Mouse (Mus musculus): Measurements from ENCODE around the gene Fads3. TPM values are rescaled to one million over a fixed set of nuclear protein-coding genes. Genes with fewer than 3 reads are reported as not detected.

Gene Fads3
- total and polyA plus RNA-seq, 2 experiments from 2014 or later, result 38.8 to 92.8 TPM

DNA sequence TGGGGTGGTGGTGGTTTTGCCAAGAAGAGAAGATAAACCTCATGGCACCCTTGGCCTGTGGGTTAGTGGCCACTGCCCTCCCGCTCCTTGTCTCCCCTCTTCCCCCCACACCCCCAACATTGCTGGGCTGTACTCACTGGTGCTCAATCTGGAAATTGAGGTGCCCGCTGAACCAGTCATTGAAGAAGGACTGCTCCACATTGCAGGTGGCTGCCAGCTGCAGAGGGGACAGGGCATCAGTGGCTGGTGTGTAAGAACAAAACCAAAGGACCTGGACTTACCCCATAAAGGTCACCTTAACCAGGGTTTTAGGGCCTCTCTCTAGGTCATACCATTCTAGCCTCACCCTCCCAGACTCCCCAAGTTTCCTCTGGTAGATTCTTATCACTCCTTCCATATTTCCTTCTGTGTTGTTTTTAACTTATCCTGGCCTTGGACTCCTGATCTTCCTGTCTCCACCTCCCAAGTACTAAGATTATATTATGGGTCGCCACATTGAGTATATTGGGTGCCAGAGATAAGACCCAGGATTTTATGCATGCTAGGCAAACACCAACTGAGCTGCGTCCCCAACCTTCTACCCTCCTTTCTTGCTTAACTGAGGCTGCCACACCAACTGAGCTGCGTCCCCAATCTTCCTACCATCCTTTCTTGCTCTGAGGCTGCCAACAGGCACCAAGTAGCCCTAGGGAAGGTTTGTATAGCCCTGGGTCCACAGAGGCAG is 24.3 kb downstream of the Fads3 start:
- ATAC-seq (ENCODE audit: low FRiP score) (no peak), DNase-seq (ENCODE audit: low spot score) (no peak)
- Histone ChIP-seq H3K27me3 (ENCODE audit: insufficient read depth, low read length) (no peaks in the 10 kb centered on the region), H3K4me1 (ENCODE audit: insufficient read depth, low read length) (no peaks in the 10 kb centered on the region), H3K9me3 (ENCODE audit: low read length) (no peaks in the 10 kb centered on the region), H3K9ac (replicated peaks; ENCODE audit: low read length, poor library complexity, severe bottlenecking) (0 out of 2 replicates have a peak overlapping the region, but pooled peaks have one; percentile 8), H3K36me3 (ENCODE audit: insufficient read depth, low read length) (peaks cover 78% of the 10 kb centered on the region), H3K4me2 (ENCODE audit: low read depth, low read length, poor library complexity, severe bottlenecking) (no peak overlapping the region), H3K27ac (ENCODE audit: low read depth, low read length) (no peak overlapping the region), H3K4me3 (ENCODE audit: low read depth, low read length) (no peak overlapping the region)
- WGBS, result 95% methylated on average over 5 of the region's 5 CpGs
- TF ChIP-seq CTCF (IDR thresholded peaks at IDR 0.05), result no peak

DNA sequence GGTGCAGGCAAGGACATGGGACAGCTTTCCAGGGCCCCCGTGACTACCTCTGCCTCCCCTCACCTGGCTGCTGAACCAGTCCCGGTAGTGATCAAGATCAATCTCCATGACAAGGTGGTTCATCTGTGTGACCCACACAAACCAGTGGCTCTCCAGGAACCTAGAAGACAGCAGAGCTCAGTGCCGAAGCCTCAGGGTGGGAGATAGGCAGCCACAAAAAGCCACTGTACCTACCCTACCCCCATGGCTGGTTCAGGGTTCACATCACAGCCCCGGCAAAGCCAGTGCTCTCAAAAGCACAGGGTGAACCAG is 24.8 kb downstream of the Fads3 start:
- ATAC-seq (ENCODE audit: low FRiP score) (no peak), DNase-seq (ENCODE audit: low spot score) (no peak)
- WGBS, result 94% methylated on average over 4 of the region's 4 CpGs
- peaks cover 79% of the 10 kb centered on the region for H3K36me3 ChIP-seq (ENCODE audit: insufficient read depth, low read length)
- no peaks in the 10 kb centered on the region for H3K27me3 ChIP-seq (ENCODE audit: insufficient read depth, low read length)
- no peak overlapping the region for H3K27ac ChIP-seq (ENCODE audit: low read depth, low read length)
- no peak overlapping the region for H3K9ac ChIP-seq (replicated peaks; ENCODE audit: low read length, poor library complexity, severe bottlenecking)
- H3K4me1 ChIP-seq (ENCODE audit: insufficient read depth, low read length), result no peaks in the 10 kb centered on the region
- TF ChIP-seq CTCF (IDR thresholded peaks at IDR 0.05), result no peak
- no peak overlapping the region for H3K4me3 ChIP-seq (ENCODE audit: low read depth, low read length)
- H3K4me2 ChIP-seq (ENCODE audit: low read depth, low read length, poor library complexity, severe bottlenecking), result no peak overlapping the region
- no peaks in the 10 kb centered on the region for H3K9me3 ChIP-seq (ENCODE audit: low read length)

- Histone ChIP-seq H3K36me3 (ENCODE audit: insufficient read depth, low read length) (peaks cover 80% of the 10 kb centered on the region), H3K4me3 (ENCODE audit: low read depth, low read length) (no peak overlapping the region), H3K4me2 (ENCODE audit: low read depth, low read length, poor library complexity, severe bottlenecking) (no peak overlapping the region), H3K9ac (replicated peaks; ENCODE audit: low read length, poor library complexity, severe bottlenecking) (no peak overlapping the region), H3K27ac (ENCODE audit: low read depth, low read length) (no peak overlapping the region), H3K9me3 (ENCODE audit: low read length) (no peaks in the 10 kb centered on the region), H3K27me3 (ENCODE audit: insufficient read depth, low read length) (no peaks in the 10 kb centered on the region), H3K4me1 (ENCODE audit: insufficient read depth, low read length) (no peaks in the 10 kb centered on the region)
- no peak for TF ChIP-seq CTCF (IDR thresholded peaks at IDR 0.05)
- DNase-seq (ENCODE audit: low spot score) (no peak), ATAC-seq (ENCODE audit: low FRiP score) (no peak)
- WGBS, result 92% methylated on average over 3 of the region's 3 CpGs
These were observed 25.1 kb downstream of the Fads3 start for GRCm38 (mm10) chr19:10066502-10066901.

DNA sequence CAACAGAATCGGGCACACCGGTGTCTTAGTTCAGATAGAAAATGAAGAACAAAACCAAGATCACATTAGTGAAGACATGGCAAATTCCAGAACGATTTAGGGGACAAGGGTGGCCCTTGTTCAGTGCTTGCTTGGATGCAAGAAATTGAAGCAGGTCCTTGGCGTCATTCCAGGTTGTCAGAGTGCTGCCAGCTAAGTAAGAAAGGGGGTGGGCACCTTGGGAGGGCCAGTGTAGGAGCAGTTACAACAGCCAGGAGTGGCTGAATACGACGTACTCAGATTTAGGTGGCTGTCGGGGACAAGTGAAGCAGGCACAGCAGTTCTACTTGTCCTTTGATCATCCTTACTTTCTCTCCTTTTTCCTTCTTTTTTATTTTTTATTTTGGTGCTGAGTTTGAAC is 26.3 kb downstream of the Fads3 start:
- peaks cover 71% of the 10 kb centered on the region for H3K36me3 ChIP-seq (ENCODE audit: insufficient read depth, low read length)
- TF ChIP-seq CTCF (IDR thresholded peaks at IDR 0.05), result no peak
- no peak overlapping the region for H3K9ac ChIP-seq (replicated peaks; ENCODE audit: low read length, poor library complexity, severe bottlenecking)
- no peaks in the 10 kb centered on the region for H3K9me3 ChIP-seq (ENCODE audit: low read length)
- DNase-seq (ENCODE audit: low spot score) (peak; percentile 61), ATAC-seq (ENCODE audit: low FRiP score) (no peak)
- WGBS, result 71% methylated on average over 7 of the region's 7 CpGs
- H3K4me3 ChIP-seq (ENCODE audit: low read depth, low read length), result no peak overlapping the region
- no peaks in the 10 kb centered on the region for H3K4me1 ChIP-seq (ENCODE audit: insufficient read depth, low read length)
- H3K27ac ChIP-seq (ENCODE audit: low read depth, low read length), result no peak overlapping the region
- H3K4me2 ChIP-seq (ENCODE audit: low read depth, low read length, poor library complexity, severe bottlenecking), result no peak overlapping the region
- no peaks in the 10 kb centered on the region for H3K27me3 ChIP-seq (ENCODE audit: insufficient read depth, low read length)

- WGBS, result 87% methylated on average over 8 of the region's 8 CpGs
- Histone ChIP-seq H3K27ac (ENCODE audit: low read depth, low read length) (no peak overlapping the region), H3K9me3 (ENCODE audit: low read length) (no peaks in the 10 kb centered on the region), H3K9ac (replicated peaks; ENCODE audit: low read length, poor library complexity, severe bottlenecking) (no peak overlapping the region), H3K4me2 (ENCODE audit: low read depth, low read length, poor library complexity, severe bottlenecking) (no peak overlapping the region), H3K36me3 (ENCODE audit: insufficient read depth, low read length) (peaks cover 70% of the 10 kb centered on the region), H3K4me3 (ENCODE audit: low read depth, low read length) (no peak overlapping the region), H3K4me1 (ENCODE audit: insufficient read depth, low read length) (no peaks in the 10 kb centered on the region), H3K27me3 (ENCODE audit: insufficient read depth, low read length) (no peaks in the 10 kb centered on the region)
- DNase-seq (ENCODE audit: low spot score) (no peak), ATAC-seq (ENCODE audit: low FRiP score) (no peak)
- no peak for TF ChIP-seq CTCF (IDR thresholded peaks at IDR 0.05)
These were observed 29.0 kb downstream of the Fads3 start for GRCm38 (mm10) chr19:10070186-10070980.

DNA sequence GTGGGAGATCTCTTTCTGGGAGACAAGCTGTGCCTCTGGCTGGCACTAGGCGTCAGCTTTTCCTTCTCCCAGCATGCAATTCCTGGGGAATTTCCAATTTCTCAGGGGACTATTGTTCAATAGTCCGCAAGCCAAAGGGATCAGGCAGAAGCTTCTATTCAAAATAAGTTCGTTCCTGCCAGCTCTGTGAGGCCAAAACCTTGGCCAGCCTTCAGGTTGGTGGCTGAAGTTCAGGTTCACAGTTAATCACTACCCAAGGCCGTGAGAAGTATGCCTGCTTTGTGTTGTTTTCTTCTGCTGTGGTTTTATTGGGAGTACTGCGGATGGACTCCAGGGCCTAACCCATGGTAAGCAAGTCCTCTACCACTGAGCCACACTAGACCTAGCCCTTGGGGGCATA is 29.8 kb downstream of the Fads3 start:
- no peaks in the 10 kb centered on the region for H3K4me1 ChIP-seq (ENCODE audit: insufficient read depth, low read length)
- H3K9me3 ChIP-seq (ENCODE audit: low read length), result no peaks in the 10 kb centered on the region
- H3K27me3 ChIP-seq (ENCODE audit: insufficient read depth, low read length), result no peaks in the 10 kb centered on the region
- H3K4me2 ChIP-seq (ENCODE audit: low read depth, low read length, poor library complexity, severe bottlenecking), result no peak overlapping the region
- no peak for TF ChIP-seq CTCF (IDR thresholded peaks at IDR 0.05)
- H3K36me3 ChIP-seq (ENCODE audit: insufficient read depth, low read length), result peaks cover 72% of the 10 kb centered on the region
- ATAC-seq (ENCODE audit: low FRiP score) (0 out of 2 replicates have a peak, but pooled peaks have one; percentile 44), DNase-seq (ENCODE audit: low spot score) (peak; percentile 75)
- 58% methylated on average over 5 of the region's 5 CpGs for WGBS
- H3K4me3 ChIP-seq (ENCODE audit: low read depth, low read length), result no peak overlapping the region
- H3K27ac ChIP-seq (ENCODE audit: low read depth, low read length), result peak overlapping the region; percentile 49; the same call in 1 of the 2 replicates
- H3K9ac ChIP-seq (replicated peaks; ENCODE audit: low read length, poor library complexity, severe bottlenecking), result no peak overlapping the region

Data from midbrain, postnatal 0 days (tissue).